Mouse (Mus musculus) brain, embryonic 18.5 days (tissue): Measurements from ENCODE around the gene Sall4.
"Not testable (repeated sequence)": the region's sequence is repeated elsewhere in the genome, so short reads cannot be mapped to it uniquely, and the experiment has no call there.

Experiments
- DNase-seq: peaks from one replicate; pipeline ENCODE4 v3.0.0-alpha.2; 2012; ENCODE audit warnings: low read depth, low spot score

Sall4 gene

DNA sequence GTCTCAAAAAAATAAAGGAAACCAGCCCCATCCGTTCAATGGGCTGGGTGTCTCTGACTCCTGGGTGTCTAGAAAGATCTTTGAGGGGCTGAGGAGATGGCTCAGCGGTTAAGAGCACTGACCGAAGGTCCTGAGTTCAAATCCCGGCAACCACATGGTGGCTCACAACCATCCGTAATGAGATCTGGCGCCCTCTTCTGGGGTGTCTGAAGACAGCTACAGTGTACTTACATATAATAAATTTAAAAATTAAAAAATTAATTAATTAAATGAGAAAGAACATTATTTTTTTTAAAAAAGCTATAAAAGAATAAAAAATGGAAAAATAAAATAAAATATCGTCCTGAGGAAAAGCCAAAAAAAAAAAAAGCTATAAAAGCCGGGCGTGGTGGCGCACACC, 23.3 kb downstream of the Sall4 start:
- not testable (repeated sequence) for DNase-seq

DNA sequence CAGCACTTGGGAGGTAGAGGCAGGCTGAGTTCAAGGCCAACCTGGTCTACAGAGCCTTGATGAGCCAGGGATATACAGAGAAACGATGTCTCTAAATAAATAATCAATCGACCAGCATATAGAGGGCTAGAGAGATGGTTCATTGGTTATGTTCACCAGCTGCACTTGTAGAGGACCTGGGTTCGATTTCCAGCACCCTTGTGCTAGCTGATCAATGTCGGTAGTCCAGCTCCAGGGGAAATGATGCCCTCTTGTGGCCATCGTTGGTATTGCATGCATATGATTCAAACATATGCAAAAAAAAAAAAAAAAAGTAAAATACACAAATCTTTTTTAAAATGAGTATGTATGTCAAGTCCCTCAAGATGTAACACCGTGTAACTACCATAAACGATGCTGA, 25.1 kb downstream of the Sall4 start:
- no peak for DNase-seq

DNA sequence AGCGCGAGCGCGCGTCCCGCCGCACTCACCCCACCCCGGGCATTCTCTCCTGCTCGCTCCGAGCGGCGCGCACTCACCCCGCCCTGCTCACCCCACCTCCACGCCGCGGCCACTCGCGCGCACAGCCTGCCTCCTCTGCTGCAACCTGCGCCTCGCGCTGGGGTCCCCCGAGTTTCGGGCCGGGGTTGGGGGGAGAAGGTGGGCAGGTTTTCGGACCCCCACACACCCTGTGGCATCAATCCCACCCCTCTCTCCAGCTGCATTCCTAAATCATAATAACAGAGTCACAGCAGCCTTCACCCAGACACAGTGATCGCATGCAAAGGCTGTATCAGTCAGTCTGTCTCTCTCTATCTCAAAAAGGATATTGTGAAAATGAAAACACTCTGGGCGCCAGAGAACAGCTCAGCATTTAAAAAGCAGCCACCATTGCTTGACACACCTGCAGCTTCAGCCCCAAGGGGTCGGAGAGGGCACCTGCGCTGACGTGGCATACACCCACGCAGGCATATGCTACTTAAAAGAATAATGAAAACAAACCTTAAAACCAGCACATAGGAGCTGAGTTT, 25.6 kb downstream of the Sall4 start, which contains the start of gene Atp9a:
Atp9a (minus strand) TSS at position 351 of the 569 bp plus-strand sequence.
- DNase-seq = peak; percentile 51

DNA sequence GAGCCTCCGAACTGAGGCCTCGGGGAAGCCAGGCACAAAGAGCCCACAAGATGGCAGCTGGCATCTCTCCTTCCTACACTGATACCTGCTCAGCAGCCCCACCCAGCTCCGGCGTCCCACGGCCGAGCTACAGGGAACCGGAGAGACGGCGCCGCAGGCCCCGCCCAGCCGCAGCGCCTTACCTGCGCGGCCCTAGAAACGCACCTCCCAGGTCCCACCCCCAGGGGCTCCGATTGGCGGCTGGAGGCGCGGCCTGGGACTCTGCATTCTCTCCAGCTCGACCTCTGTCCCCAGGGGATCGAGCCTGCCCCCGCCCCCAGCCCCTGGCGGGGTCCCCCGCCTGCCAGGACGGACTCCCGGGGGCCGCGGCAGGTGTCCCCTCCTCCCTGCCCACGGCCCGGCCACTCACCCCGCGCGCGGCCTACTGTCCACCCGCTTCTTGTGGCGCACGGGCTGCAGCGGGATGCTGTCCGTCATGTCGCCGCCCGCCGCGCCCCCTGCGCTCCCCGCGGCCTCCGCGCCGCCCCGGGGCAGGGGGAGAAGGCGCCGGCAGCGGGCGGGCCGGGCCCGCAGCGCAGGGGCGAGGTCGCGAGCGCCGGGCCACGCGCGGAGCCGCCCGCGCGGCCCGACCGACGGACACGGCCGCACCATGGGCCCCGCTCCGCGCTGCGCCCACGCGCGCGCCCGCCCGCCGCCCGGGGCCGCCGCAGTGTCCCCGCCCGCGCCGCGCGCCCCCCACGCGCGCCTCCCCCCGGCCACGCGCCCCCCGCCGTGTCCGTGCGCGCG, 26.3 kb downstream of the Sall4 start:
- DNase-seq = peak; percentile 66

DNA sequence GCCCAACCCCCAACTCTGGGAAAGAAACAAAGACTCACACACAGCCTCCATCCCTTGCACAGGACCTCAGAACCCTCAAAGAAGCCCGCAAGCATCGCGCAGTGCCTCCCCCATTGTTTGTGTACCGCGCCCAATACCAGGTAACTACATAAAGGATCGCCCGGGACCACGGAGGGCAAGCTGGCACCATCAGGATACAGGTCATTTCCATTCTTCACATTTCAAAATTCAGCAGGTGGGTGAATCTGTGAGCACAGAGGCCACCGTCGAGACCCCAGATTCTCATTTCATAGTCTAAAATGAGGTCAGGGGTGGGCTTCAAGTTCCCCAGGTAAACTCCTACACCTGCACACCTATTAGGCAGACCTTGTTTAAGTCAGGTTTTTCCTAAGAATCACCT, 27.2 kb downstream of the Sall4 start:
- no peak for DNase-seq

DNA sequence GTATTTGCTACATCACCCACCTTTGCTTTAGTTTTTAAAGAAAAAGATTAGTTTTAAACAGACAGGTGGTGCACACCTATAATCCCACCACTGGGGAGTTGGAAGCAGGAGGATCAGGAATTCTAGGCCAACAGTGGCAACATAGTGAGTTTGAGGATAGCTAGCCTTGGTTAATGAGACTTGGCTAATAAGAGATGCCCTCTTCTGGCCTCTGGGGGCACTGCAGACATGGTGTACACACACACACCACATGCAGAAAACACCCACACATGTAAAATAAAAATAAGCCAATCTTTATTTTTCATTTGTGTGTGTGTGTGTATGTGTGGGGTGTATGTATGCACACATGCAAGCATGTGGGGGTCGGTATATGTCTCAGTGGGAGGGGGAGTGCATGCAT, 28.9 kb downstream of the Sall4 start:
- no peak for DNase-seq

DNA sequence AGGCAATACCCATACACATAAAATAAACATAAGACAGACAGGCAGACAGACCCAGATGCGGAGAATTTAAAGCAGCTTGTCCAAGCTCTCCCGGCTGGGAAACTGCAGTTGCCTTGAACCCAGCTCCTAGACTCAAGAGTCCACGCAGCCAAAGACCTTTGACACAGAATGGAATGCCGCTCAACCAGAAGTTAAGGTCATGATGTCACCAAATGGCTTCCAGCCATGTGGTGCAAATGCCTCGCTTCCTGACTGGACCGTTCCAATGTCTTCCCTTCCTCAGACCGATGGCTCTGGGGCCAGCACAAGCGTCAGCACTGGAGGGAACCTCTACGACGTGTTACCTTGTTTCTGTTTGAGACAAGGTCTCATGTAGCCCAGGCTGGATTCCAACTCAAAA, 29.9 kb downstream of the Sall4 start:
- DNase-seq = no peak

DNA sequence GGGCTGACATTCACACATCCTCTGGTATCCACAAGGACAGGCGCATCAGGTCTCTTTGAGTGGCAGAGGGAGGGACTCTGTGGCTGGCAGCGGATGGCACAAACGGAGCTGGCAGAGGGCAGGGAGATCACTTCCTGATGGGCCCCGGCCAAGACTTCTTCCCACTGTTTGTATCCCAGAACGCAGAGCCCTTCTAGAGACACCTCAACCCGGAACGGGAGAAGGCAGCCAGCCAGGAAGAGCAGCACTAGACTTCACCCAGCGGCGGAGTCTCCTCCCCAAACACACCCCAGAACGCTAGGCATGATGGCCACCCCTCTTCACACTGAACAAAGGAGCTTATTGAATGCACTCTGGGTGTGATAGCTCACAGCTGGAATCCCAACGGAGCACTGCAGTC, 33.7 kb downstream of the Sall4 start:
- DNase-seq = no peak

DNA sequence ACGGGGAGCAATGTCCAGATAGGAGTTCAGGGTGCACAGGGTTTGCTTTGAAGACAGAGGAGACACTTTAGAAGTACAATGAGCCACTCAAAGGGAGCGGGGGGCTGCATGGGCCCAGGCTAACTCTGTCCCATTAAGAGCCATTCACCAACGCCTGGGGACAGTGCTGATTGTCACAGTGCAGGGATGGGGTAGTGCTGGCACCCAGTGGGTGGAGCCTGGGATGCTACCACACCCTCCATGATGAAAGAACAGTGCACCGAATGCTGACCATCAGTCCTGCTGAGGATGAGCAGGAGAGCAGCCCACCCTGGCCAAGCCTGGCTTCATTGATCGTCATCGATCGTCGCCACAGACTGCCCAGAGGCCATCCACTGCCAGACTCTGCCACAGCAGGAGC, 36.5 kb downstream of the Sall4 start:
- no peak for DNase-seq

DNA sequence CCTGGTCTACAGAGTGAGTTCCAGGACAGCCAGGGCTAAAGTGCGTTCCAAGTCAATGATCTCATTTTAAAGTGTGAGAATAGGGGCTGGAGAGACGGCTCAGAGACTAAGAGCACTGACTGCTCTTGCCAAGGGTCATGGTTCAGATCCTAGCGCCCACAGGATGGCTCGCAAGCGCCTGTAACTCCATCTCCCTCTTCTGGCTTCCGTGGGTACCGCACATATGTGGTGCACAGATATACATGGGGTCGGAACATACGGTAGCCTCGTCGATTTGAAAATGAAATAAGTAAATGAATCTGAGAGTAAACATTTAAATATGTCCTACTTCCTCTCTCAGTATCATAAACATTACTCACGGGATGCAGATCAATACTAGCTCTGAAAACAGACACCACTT, 38.0 kb downstream of the Sall4 start:
- DNase-seq = no peak

DNA sequence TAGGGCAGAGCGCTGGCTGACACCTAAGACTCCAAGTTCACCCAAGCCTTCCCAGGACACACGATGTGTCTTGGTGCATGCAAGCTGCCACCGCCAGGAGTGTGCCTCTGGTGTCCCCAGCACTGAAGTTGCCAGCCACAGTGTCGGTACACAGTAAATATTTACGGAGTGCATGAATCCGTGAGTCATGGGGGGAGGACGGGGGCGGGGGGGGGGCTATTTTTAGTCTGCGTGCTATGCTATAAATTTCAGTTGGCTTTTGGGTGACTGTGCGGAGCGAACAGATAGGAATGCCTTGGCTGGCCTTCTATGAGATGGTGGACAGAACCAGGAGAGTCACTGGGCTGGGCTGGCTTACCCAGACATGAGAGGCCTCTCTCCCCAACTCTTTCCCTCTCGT, 39.7 kb downstream of the Sall4 start:
- DNase-seq = no peak

DNA sequence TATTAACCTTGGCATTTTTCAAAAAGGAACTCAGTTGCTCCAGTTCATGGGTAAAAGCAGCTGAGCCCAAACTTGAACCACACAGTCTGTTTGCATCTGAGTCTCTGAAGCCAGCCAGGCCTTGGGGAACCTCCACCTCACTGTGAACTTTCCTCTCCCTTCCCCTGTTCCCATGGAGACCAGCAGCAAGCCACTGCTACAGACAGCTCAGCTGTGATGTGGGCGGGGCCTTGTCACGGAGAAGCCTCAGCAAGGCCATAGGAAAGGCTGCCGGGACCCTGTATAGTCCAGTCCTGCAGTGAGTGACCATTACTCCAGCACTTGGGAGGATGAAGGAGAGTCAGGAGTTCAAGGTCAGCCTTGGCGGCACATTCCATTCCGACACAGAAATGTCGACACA, 41.7 kb downstream of the Sall4 start:
- DNase-seq = no peak

DNA sequence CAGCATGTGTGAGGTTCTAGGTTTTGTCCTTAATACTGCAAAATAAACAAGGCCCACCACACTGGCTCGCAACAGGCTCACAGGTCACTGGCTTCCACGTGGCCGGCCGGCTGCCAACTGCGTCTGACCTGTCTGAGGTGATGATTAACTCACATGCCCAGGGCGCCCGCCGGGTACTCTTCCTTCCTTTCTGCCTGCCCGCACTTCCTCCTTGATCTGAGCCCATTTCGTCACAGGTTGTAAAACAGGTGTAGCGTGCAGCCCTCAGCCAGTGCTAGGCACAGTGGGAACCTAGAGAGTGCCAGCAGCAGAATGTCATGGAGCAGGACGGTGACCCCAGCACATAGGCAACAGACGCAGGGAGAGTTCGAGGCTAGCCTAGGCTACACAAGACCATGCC, 46.4 kb downstream of the Sall4 start:
- no peak for DNase-seq

DNA sequence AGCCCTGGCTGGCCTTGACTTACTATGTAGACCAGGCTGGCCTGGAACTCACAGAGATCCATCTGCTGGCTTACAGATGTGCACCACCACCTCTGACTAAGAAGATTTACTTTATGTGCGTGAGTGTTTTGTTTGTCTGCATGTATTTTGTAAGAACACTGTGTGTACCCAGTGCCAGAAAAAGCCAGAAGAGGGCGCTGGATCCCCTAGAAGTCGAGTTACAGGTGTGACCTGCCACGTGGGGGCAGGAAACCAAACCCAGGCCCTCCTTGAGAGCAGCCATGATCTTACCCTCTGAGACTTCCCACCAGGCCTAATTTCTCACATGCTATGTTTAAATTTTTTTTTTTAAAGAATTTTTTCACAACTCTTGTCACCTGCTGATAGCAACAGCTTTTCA, 48.0 kb downstream of the Sall4 start:
- no peak for DNase-seq

DNA sequence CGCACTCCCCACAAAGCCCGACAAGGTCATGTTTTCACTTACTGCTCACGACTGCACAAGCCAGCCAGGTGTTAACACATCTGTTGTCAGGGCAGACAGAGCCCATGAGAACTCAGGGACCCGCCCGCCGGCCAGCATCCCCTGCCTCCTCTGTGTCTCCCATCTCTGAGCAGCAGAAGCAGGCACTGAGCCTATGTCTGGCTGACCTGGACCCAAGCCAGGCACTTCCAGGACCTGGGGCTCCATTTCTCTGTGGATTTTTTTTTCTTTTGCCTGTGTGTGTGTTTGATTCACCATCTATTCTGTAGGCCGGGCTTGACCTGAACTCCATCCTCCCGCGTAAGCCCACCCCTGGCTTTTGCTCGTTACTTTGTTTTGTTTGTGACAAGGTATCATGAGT, 49.0 kb downstream of the Sall4 start:
- no peak for DNase-seq

DNA sequence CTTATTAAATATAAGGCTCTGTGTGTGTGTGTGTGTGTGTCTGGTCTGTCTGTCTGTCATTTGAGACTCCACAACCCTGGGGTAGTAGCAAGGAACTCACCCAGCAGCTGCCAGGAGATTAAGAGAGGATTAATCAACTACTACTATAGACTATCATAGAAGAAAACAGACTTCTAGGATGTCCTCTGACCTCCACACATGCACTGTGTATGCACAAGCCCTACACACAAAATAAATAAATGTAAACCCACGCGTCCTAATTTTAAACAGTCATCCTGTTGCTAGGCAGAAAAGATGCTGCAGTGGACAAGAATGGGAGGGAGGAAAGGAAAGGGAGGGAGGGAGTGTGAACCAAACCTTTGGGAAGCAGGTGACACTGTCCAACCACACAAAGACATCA, 49.5 kb downstream of the Sall4 start:
- DNase-seq = no peak

DNA sequence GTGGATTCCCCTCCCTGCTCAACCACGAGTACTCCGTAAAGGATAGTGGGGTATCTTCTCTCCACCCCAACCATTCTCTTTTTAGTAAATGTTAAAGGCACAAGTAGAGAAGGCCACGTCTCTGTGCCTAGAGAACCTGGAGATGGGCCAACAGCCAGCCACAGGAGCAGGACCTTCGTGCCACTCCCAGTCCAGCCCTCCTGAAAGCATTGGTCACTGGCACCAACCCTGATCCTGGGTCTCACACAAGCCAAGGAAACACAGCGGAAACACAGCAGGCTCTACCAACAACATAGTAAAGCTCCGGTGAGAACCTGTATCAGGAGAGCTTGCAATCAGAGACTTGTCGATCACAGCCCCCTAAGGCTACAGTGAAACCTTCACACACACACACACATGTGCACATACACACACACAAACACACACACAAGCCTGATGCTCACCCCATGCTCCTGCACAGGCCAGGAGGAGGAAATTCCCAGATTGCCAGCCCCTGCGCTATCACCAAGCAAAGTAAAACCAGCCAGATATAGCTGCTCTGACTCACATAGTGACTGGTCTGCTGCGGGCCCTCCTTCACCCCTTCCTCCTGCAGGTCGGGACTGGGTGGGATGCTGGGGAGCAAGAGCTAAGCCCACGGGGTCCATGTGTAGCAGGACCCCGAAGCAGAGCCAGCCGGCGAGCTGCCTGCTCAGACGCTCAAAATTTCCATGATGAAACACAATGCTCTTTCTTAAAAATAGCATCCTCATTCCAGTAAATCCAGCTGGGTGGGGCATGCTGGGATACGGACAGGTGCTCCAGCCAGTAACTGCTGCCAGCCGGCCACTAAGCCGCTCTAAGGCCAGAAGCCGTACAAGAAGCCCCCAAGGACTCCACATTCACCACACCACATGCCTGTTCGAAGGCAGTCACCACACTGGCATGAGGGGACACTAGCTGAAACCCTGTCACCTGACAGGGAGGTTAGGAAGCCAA, 55.3 kb downstream of the Sall4 start:
- no peak for DNase-seq

DNA sequence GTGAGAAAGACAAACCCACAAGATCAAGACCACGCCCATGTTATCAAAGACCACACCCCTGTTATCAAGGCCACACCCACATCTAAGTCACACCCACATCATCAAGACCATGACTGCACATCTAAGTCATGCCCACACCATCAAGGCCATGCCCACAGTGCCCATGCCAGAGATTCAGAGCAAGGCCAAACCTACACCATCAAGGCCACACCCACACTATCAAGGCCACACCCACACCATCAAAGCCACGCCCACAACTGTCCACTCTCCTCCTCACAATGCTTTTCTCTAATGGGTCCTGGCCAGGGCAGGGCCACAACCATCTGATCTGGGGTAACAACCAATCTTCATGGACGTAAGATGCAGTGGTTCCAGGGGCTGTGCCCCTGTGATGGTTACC, 56.8 kb downstream of the Sall4 start:
- no peak for DNase-seq

DNA sequence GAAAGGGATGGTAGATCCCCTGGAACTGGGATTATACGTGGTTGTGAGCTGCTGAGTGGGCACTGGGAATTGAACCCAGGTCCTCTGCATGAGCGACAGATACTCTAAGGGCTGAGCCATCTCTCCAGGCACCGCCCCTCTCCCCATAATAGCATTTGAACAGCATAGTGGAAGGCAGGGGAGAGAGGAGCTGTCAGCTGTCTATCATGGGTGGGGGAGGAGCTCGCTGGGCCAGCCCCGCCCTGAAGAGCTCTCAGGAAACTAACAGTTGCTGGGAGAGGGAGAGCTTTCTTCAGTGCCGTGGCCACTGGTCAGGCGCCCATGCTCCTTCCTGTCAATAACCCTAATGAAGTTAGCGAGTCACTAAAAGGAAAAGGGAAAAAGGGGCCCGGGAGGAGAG, 60.0 kb downstream of the Sall4 start:
- no peak for DNase-seq

DNA sequence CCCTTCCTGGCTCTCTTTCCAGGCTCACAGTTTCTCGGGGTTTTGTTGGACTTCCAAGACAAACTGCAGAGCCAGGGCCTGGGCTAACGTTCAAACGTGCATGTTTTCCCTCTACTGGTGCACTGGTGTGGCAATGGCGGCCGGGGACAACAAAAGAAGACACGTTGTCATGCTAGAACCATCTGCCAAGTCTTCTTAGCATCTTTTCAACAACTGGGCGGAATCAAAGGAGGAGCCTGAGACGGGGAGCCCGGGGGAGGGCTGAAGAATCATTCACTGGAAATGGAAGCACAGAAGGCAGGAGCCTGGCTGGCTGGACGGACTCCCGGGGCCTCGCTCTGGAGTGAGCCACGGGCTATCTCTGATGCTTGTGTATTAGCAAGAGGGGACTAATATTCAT, 65.5 kb downstream of the Sall4 start:
- no peak for DNase-seq
